Mouse (Mus musculus) embryo, embryonic 10 days (tissue): ENCODE data around the gene Bpifc.

Experiments
- DNase-seq: peaks from one replicate; pipeline ENCODE4 v3.0.0-alpha.2; 2015; ENCODE audit warnings: low spot score

The Bpifc gene

DNA sequence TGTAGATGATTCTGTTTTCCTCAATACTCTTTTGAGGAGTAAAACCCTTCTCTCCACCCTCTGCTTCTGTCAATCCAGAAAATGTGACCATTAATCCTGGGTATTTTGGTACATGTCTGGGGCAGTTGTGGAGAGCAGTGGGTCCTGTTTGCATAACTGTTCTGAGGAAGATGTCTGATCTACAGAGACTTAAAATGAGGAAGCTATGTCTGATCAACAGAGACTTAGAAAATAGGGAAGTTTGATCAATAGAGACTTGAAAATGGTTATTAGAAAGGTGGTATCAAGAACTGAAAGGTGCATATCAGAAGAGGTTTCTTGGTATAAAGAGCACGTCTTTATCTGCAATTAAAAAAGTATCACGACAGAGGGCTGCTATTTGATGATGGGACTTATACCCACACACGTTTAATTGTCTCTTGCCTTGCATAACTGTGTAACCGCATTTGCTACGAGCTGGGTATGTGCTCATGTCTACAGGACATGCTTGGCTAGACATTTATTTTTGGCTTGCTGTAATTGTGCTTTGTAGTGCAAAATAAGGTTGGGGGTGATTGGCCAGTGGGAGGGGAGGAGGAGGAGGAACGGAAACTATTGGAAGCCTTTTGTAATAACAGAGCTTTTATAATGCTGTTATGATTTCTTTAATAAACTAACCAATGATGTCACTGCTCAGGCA, 59.8 kb downstream of the Bpifc start:
- no peak for DNase-seq

DNA sequence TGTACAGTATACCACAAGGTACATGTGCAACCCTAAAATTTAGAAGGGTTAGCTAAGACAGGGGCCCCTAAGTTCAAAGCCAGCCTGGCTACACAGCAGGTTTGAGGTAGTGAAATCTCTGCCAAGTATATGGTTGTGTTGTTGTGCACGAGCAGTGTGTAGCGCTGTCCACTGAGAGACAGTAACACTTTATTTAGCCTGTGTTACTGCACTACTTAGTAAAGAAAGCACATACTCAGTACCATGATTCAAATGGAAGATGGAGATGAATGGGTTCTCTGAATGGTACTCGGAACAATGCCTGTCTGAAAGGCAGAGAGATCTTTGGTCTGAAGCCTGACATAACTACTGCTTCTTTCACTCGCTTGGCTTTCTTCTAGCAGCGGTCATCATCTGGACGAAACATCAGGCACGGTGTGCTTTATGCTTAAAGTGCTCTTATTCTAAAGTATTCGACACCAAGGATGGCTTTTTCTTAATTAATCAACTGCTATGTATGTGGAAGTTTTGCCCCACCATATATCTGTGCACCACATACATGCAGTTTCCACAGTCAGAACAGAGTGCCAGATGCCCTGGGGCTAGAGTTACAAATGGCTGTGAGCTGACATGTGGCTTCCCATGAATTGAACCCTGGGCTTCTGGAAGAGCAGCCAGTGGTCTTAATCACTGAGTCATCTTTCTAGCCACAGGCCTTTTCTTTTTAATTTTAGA, 63.1 kb downstream of the Bpifc start:
- no peak for DNase-seq

DNA sequence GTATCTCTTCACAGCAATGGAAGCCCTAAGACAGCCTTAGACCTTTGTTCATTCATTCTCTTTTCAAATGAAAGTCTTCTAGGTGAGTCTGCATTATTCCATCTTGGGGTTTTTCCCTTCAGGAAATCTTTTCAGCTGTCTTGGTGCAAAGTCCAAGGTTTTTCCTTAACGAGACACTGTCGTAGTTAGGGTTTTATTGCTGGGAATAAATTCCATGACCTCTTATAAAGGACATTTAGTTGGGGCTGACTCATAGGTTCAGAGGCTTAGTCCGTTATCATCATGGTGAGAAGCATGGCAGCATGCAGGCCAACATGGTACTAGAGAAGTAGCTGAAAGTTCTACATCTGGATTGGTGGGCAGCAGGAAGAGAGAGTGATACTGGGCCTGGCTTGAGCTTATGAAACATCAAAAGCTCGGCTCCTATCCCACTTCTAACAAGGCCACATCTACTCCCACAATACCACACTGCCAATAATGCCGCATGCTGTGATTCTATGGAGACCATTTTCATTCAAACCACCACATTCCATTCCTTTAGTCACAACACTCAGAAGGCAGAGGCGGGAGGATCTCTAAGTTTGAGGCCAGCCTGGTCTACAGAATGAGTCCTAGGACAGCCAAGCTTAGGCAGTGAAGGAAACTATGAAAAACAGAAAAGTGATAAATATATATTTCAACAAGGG, 75.3 kb downstream of the Bpifc start:
- no peak for DNase-seq

DNA sequence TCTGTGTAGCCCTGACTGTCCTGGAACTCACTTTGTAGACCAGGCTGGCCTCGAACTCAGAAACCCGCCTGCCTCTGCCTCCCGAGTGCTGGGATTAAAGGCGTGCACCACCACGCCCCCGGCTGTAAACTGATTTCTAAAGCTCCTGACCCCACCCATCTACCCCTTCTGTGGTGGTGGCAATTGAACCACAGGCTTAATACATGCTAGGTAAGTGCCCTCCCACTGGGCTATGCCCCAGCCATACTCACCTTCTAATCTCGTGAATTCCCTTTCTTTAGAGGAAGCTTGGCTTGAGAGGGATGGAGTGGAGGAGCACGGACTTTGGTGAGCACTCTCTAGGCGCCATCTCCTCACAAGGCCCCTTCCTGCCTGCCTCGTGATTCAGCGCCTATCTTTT, 81.7 kb downstream of the Bpifc start:
- no peak for DNase-seq

GRCm38 (mm10) chr10:85929208-85929591, 82.5 kb downstream of the Bpifc start:
- DNase-seq, result no peak

DNA sequence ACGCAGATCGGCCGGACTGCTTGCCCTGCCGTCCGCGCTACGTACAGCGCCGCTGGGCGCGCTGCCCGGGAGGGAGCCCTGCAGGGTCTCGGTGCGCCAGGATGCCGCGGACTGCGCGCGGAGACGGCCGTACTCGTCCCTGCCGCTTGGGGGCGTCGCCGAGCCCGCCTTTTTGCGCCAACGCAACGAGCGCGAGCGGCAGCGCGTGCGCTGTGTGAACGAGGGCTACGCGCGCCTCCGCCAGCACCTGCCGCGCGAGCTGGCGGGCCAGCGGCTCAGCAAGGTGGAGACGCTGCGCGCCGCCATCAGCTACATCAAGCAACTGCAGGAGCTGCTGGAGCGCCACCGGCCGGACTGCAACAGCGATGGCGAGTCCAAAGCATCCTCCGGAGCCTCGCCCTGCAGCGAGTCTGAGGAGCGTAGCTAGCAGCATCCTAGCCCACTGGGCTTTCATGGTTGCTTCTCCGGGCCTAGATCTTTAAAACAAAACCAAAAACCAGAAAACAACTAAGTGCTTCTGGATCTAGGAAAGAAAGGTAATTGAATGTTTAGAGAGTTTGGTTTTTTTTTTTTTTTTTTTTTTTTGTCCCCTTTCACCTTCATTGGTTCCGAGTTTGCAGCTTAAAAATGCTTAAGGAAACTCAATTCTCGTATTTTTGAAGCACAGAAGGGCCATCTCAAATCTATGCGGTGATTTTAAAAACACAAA, 83.0 kb downstream of the Bpifc start:
- peak; percentile 87 for DNase-seq

DNA sequence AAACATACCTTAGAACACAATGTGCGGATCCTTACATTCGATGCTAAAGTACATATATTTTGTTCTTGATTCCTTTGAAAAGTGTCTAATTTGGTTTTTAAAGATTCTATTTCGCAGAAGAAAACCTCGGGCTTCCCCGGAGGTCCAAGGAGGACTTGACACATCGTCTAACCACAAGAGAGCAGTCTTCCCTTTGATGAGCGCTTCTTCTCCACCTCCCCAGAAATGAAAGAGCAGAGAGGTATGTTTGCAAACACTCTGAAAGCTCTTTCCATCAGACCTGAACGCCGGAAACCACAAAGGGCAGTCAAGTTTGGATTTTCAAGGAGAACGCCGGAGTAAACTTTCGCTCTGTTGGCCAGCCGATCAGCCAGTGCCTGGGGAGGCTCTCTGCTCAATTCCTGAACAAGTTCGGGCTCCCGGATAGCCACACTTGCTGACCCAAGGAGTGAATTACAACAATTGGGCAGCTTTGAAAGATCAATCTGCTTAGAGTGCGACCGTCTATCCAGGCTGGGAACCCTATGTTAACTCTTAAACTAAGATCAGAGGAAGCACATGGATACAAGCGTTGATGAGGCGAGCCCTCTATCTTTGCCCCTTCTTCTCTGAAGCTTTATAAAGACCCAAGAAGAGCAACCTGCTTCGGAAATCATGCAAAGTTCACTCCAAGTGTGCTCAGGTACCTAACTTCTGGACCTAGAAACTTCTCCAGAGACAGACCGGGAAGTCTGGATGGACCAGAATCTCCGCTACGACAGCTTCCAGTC, 83.8 kb downstream of the Bpifc start, which contains the start of gene Ascl4:
Gene Ascl4 (plus strand): TSS at position 6 of the 770 bp plus-strand sequence.
- DNase-seq, result peak; percentile 27

GRCm38 (mm10) chr10:85916498-85917309, 95.0 kb downstream of the Bpifc start, which contains the start of gene Prdm4:
Gene Prdm4 (minus strand): TSS chr10:85917142.
- peak; percentile 99 for DNase-seq
